Mouse (Mus musculus) spleen, adult 12 weeks (tissue): ENCODE results near the gene Elfn2.

Experiments
- DNase-seq: peaks from one replicate; pipeline ENCODE4 v3.0.0; 2022; ENCODE audit warnings: low spot score

The Elfn2 gene

DNA sequence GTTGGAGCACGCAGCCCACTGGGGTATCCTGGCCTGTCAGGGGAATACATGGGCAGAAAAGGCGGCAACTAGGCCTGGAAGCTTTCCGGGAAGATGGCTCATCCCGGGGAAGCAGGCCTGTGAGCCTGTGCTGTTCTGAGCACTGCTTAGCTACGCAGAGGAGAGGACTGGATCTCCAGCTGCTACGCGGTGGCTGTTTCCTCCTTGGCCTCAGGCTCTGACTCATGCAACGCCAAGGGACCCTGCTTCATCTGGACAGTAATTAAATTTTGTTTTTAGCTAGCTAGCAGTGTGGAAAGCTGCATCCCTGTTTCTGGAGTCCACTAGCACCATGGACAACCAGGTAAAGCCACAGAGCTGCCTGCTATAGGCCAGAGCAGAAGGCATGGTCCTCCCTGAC lies 36.8 kb downstream of the Elfn2 start:
- DNase-seq = no peak

DNA sequence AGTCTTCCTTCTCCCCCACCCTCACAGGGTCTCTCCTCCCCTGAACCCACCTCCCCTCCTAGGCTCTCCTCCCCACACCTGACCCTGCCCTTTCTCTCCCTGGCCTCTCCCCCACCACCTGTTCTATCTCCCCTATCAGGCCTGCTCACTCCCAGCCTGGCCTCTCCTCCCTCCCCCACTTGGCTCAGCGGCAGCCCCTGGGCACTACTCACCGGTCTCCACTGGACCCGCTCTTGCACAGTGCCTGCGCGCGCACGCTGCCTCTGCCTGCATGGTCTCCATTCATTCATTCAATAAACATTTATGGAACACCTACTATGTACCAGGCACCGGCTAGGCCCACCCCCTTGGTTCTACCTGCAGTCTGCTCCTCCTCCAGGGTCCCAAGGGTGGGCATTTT lies 37.3 kb downstream of the Elfn2 start:
- no peak for DNase-seq

DNA sequence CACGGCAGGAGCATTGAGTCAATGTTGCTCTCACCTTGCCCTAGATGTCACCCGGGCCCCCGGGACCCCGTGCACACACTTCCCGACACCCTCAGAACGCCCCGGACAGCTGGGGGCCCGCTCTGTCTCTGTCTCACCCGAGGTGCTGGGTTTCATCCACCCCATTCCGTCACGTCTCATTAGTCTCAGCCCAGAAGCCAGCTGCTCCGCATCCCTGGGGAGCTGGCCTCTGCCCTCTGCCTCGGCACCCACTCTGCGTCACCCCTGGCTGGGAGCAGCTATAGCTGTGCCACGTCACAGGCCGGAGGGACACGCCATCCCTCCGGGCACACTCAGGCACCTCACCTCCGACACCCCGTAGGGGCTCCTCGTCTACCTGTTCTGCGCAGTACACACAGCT lies 38.3 kb downstream of the Elfn2 start:
- no peak for DNase-seq

DNA sequence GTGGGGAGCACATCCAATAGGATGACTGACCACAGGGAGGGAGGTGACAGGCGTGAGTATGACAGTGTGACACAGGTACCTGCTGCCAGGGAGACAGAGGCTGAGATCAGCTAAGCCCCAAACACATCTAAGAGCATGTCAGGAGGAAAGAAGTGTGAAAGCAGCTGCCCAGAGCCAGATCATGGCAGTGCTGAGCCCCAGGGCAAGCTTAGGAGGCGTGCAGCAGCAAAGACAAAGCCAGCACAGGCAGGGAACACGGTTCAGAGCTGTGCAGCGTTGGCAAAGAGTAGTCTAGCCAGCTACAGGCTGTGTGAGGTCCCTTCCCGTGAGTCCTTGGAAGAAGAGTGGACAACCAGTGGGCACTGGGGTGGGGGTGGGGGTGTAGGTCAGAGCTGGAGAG lies 40.9 kb downstream of the Elfn2 start:
- DNase-seq = no peak

DNA sequence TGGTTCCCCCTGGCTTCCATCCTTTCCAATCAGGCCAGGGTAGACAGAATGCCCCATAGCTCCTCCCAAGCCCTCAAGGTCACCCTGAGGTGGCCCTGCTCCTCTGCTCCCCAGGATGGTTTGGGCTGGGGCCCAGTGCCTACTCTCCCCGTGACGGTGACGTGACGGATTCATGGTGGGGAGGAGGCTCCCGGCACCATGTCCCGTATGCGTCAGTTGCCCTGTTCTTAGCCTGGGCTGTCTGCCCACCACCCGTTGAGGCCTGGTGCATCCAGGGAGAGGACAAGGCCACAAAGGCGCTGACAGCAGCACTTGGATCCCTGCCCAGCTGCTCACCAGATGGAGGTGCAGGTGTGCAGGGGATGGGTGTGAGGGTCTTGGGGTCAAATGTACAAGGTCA lies 41.6 kb downstream of the Elfn2 start:
- DNase-seq = no peak

DNA sequence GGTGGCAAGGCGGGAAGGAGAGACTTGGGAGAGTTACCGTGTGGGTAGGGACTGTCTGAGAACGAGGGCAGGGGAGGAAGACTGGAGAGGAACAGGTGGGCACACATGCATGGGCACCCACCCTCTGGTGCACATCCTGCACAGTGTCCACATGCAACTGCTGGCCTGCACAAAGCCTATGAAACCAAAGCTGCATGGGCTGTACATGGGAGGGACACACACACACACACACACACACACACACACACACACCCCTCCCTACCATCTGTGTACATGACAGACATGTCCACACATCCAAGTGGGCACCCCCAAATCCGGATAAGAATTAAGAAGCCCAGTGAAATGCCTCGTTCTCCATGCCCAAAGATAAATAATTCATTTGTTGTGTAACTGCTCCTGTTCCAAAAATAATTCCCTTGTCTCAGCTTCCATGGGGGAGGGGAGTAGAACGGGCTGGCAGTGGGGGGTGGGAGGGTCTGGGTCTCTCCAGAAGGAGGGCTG lies 43.6 kb downstream of the Elfn2 start:
- DNase-seq = no peak

DNA sequence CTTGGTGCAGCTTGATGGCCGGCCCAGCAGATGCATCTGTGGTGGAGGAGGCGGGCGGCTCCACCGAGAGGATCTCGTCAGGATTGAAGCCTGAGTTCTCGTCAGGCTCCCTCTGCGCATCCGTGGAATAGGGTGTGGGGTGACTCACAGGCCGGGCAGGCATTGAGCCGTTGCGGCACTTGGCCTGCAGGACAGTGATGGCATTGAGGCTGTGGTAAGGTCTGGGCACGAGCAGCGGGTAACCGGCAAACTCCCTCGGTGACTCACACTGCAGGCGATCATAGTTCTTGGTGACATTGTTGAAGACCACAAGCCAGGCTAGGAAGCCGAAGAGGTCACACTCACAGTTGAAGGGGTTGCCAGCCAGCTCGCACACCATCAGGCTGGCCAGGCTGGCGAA lies 45.1 kb downstream of the Elfn2 start:
- DNase-seq = no peak

DNA sequence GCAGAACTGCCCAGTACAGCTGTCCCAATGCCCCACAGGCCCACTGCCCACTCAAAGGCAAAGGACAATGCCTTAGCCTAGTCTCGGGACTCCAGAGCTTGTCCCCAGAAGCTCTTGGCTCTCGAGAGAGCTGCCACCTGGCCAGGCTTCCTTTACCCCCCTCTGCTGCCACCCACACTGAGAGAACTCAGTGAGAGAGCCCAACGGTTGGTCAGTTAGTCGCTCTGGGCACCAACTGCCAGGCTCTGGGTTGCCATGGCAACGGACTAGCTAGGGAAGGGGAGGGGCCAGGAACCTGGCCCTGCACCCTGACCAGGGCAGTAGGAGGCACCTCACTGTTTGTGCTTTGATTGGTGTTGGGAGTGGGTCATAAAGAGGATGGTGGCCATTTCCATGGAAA lies 48.2 kb downstream of the Elfn2 start:
- DNase-seq = no peak

DNA sequence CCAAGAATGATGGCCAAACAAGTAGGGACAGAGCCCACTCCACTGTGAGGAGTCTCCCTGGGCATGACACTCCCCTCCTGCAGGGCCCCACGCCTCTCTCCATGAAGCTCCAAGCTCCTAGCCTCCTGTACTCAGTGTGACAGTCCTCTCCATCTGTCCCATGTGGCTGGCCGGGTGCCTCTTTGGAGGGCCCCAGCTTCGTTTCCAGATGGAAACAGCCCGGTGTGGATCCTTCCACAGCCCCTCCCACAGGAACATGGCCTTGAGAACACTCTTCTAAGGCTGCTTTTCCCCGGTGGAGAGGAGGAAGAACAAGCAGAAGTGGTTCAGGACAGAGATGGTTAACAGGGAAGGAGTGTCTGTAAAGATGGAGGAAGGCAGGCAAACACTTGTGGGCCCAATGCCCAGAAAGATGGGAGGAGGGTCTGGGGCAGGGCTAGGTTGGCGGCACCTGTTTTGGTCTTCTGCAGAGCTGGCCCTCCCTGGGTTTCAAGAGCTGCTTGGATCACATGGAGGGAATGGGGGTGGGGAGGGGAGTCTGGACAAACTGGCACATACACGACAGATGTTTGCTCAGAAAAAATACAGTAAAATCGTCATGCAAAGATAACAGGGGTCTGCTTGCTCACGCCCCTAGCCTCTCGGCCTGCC lies 49.2 kb downstream of the Elfn2 start:
- no peak for DNase-seq

DNA sequence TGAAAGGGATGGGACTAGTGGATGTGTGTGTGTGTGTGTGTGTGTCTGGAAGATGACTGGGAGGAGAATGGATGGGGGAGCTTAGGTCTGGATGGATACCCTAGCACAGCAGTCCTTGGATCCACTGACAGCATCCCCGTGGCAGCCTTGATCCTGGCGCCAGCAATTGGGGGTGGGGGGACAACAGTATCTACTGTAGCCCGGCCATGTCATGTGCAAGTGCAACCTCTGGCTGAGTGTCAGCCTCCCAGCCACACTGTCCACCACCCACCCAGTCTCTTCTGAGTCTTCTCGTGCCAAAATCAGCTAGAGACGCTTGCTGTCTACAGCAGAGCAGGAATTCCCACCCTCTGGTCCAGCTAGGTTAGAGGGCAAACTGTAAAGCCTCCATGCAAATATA lies 54.3 kb downstream of the Elfn2 start:
- DNase-seq = no peak

DNA sequence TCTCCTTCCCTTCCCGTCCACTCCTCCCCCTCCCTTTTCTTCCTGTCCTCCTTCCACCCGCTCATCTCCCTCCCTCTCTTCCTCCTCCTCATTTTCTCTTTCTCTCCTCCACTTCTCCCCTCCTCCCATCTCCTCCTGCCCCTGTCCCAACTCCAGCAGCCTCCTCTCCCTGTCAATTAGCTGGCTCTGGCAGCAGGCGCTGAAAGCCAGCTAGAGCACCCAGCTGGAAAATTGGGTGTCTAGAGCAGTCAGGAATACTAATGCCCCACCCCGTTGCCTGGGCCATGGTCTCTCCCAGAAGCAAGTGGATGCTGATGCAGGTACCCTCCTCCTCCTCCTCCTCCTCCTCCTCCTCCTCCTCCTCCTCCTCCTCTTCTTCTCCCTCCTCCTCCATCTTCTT lies 67.4 kb downstream of the Elfn2 start:
- DNase-seq = no peak

DNA sequence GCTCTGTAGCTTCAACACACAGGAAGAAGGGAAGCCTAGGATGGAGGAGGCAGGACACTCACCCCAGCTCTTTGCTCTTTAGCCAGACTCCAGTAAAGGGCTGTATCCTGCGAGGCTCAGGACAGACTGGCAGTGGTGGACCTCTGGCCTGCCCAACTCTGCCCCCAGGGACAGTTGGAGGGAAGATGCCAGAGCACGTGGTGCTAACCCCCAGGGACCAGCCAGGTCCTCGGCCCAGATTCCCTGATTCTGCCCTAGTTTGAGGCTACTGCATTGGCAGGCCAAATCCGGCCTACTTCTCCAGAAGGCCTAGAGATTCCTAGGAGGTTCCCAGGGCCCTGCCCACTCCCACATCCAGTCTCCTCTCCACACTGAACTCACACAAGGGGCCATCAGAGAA lies 70.8 kb downstream of the Elfn2 start:
- DNase-seq = no peak

DNA sequence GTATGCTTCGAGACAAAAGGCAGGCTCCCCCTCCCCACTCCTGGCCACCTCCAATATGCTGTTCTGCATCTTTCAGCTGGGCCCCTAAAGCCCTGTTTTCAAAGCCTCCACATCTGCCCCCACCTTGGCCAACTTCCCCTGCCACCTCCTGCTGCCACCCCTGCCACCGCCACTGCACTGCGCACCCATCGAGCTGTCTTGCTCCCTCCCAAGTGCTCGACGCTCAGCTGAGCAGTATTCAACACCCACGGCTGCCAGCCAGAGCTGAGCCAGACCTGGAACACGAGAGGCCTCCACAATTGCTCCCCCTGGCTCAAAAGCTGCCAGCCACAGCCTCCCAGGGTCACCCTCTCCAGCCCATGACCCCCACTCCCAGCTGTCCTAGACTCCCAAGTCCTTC lies 74.0 kb downstream of the Elfn2 start:
- no peak for DNase-seq

DNA sequence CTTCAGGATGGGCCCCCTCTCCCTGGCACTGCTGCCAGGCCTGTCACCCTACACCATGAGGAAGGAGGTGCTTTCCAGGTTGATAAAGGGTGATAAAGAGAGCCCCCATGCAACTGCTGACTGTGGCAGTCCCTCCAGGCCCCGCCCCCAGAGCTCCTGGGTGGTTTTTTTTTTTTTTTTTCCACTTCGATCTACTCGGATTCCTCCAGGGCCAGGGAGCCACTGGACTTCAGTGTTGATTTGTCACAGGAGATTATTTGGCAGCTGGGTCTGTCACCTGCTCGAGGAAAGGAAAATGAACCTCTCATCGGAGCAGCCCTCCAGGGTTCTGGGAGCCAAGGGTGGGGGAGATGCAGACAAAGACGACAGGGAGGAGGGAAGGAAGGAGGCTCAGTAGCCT lies 74.9 kb downstream of the Elfn2 start:
- DNase-seq = no peak

DNA sequence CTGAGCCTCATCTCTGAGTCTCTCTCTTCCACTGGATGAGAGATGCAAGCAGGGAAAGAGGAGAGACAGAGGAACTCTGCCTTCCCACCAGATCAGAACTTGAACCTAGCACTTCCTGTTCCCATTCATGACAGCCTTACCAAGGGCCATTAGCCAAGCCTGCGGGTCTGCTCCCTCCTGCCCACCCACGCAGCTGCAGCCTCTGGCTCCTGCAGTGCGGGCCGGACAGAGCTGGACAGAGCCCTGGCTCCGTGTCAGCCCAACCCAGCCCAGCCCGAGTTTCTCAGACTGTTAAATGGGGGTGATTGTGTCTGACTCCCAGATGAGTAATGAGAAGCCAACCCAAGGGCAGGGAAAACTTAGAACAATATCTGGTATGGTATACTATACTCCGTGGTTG lies 83.3 kb downstream of the Elfn2 start:
- DNase-seq = no peak

DNA sequence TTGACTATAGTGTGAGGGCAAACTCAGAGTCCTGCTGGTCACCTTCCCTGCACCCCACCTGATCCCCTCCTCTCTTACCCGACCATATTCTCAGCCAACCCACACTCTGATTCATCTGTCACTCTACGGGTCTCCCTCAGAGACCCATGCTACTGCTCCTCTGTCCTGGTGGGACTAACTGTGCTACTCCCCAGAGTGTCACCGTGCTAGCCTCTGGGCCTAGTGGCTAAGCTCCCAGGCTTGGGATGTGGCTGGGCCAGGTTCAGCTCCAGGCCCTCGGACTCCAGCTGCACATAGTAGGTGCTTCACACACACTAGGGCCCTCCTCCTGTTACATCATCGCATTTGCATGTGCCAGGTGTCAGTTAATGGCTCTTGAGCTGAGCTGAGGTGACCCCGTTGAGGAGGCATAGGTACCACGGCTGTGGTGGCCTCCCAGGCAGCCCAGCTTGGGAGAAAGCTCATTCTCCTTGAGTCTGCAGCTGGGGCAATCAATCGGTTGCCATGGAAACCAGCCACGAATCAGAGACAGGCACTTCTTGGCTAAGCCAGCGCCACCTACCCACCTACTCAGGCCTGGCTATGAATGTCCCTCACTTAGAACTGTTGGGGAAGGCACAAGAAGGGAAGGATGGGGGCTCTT lies 84.4 kb downstream of the Elfn2 start:
- no peak for DNase-seq

DNA sequence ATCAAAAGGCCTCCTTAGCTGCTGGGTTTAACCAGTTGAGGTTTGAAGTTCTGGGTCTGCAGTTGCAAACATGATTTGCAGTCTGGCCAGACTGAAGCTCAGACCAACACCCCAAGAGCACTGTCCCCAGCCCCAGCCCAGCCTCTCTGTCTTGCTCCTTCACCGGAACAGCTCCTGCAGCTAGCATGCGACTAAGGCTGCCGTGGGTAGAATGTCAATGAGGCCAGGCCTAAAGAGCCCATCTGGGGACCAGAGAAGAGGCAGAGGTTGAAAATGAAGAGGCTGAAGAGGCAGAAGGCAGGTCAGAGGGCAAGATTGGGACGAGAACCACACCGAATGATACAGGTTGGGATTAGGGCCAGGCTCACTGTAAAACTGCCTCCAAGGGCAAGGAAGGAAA lies 85.2 kb downstream of the Elfn2 start:
- no peak for DNase-seq

DNA sequence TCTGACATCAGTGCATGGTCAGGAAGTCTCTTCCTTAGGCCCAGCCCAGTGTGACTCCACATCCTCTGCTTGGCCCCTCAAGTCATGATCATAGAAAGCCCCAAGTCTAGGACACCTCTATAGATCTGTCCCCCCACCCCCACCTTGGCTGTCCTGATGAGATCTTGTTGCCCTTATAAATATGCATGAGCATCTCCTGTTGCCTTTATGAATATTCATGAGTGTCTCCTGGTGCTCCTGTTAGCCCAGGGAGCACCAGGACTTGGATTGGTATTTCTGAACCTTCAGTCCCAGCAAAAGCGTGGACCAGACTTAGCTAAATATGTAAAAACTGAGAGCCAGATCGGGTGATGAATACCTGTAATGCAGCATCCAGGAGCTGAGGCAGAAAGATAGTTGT lies 86.2 kb downstream of the Elfn2 start:
- no peak for DNase-seq

DNA sequence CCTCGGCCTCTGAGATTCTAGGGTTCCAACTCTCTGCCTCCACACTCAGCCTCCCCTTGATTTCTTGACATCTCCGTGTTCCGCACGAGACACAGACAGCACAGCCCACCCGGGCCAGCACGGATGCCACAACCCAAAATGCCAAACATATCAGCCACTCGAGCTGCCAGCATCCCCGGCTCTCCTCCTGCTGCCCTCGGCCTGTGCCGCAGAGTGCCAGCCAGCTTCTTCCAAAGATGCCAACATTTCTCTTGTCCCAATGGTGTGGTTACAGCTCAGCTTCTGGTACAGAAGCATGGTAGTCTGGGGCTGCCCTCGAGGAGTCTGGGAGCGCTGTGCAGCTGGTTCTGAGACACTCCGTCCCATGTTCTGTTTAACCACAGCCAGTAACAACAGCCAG lies 92.3 kb downstream of the Elfn2 start:
- no peak for DNase-seq

DNA sequence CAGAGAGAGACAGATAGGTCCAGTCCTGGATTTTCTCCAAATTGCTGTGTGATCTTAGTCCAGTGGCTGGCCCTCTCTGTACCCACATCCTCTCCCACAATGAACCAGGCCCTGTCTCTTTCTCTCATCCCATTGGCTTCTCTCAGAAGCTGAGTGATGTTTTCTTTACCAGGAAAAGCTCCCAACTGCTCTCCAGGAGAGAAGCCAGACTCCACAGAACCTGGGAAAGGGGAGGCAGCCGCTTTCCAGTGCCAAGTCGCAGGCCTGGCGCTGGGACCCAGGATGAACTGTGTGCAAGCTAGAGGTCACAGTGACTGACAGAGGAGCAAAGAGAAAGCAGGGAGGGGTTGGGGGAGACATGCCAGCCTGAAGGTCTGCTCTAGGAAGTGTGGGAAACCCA lies 93.6 kb downstream of the Elfn2 start:
- DNase-seq = no peak

DNA sequence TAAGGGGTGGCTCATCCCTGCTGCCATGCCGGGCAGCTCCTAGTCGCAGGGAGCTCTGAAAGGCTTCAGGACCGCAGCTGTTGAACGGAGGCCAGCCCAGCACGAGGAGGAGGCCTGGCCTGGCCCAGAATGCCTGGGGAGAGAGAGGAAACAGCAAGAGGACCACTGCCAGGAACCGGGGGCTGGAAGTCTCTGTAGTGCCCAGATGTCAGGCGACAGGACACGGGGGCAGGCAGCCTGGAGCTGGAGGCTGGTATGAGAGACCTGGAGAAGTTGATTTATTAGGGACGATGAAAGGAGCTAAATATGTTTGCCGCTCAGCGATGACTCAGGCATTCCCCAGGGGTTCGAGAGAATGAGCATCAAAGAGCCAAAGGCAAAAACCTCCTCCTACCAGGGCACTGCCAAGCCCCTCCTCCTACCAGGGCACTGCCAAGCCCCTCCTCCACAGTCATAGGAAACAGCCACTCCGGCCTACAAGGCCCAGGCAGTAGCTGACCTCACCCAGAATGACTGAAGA lies 94.1 kb downstream of the Elfn2 start:
- DNase-seq = no peak

DNA sequence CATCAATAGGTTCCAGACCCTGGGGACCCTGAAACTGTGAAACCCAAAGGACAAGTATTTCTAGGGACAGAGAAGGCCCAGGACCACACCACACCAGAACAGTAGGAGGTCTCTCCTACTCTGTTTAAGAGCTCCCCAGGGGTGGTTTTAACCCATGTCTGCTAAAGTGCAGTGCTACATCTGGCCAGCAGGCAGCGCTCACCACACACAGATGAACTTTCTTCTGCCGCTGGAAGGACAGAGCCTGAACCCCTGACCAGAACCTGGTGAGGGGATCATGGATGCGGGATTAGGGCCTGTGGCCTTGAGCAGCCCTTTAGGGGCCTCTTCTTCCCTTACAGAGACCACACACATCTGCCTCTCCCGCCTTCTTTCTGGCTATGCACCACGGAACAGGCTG lies 95.1 kb downstream of the Elfn2 start:
- peak; percentile 26 for DNase-seq
